Mouse (Mus musculus): ENCODE measurements around the gene Gm13271. TPM values are rescaled to one million over a fixed set of nuclear protein-coding genes. Genes with fewer than 3 reads are reported as not detected.
"Not testable (repeated sequence)": the region's sequence is repeated elsewhere in the genome, so short reads cannot be mapped to it uniquely, and the experiment has no call there.

Gm13271 gene
- not detected in 2 replicates for polyA plus RNA-seq (2016; fragmentation: Nextera tagmentation; extraction: Ambion mirVana)

- not testable (repeated sequence) for H3K36me3 ChIP-seq; H3K27ac ChIP-seq; H3K27me3 ChIP-seq; H3K9me3 ChIP-seq (replicated peaks); H3K9ac ChIP-seq; H3K4me3 ChIP-seq; H3K4me2 ChIP-seq (replicated peaks); ATAC-seq (ENCODE audit: low FRiP score); H3K4me1 ChIP-seq
- WGBS: 77% methylated on average over 15 of the region's 15 CpGs
Observed at GRCm38 (mm10) chr4:88754818-88755340, at the start of gene Gm13271. Gene Gm13271 (plus strand): TSS chr4:88754868.

GRCm38 (mm10) chr4:88705924-88706323 lies 48.7 kb upstream of the Gm13271 start:
- Histone ChIP-seq H3K4me1 (no peaks in the 10 kb centered on the region), H3K4me2 (replicated peaks) (no peak overlapping the region), H3K36me3 (no peaks in the 10 kb centered on the region), H3K9ac (no peak overlapping the region), H3K9me3 (replicated peaks) (no peaks in the 10 kb centered on the region), H3K4me3 (no peak overlapping the region), H3K27me3 (no peaks in the 10 kb centered on the region), H3K27ac (no peak overlapping the region)
- no peak for ATAC-seq (ENCODE audit: low FRiP score)
- WGBS: 51% methylated on average over 3 of the region's 3 CpGs

DNA sequence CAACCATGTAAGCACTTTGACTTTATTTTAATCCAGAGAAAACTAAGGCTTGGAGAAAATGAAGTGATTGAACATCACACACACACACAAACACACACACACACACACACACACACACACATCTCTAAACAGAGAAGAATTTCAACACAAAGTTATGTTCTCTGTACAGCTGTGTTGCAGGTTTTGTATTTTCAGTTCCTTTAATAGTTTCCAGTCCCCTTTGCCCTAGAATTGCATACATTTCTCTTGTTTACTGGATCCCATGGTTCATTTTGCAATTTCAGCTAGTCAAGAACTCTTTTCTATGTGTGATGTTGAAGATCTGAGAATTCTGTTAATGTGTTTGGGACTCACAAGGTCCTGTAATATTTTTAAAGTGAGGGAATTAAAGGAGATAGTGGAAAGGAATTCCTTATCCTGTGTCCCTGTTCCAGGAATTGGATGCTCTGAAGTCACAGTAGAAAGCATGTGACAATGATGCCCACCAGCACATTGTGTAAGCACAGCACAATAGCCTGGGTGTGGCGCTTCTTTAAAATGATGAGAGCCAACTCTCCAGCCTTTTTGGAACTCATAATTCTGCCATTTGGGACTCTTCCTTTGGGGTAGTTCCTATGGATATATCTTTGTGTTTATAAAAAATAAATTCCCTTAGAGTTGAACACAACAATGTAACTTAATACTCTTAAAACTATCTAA lies 47.4 kb upstream of the Gm13271 start:
- no peak overlapping the region for H3K9ac ChIP-seq
- no peak overlapping the region for H3K27ac ChIP-seq
- no peak overlapping the region for H3K4me3 ChIP-seq
- H3K4me2 ChIP-seq (replicated peaks): no peak overlapping the region
- no peaks in the 10 kb centered on the region; the same call in 1 of the 2 replicates for H3K9me3 ChIP-seq (replicated peaks)
- H3K36me3 ChIP-seq: no peaks in the 10 kb centered on the region
- WGBS: 91% methylated on average over 1 of the region's 1 CpGs
- no peak for ATAC-seq (ENCODE audit: low FRiP score)
- no peaks in the 10 kb centered on the region for H3K27me3 ChIP-seq
- no peaks in the 10 kb centered on the region for H3K4me1 ChIP-seq

GRCm38 (mm10) chr4:88714281-88714680 lies 40.4 kb upstream of the Gm13271 start:
- Histone ChIP-seq H3K4me2 (replicated peaks) (no peak overlapping the region), H3K27ac (no peak overlapping the region), H3K9ac (no peak overlapping the region), H3K4me1 (peaks cover 9% of the 10 kb centered on the region), H3K27me3 (no peaks in the 10 kb centered on the region), H3K9me3 (replicated peaks) (no peaks in the 10 kb centered on the region; the same call in 1 of the 2 replicates), H3K36me3 (peaks cover 24% of the 10 kb centered on the region), H3K4me3 (no peak overlapping the region)
- no peak for ATAC-seq (ENCODE audit: low FRiP score)
- WGBS: 88% methylated on average over 1 of the region's 1 CpGs

- H3K27ac ChIP-seq: no peak overlapping the region
- peaks cover 26% of the 10 kb centered on the region for H3K36me3 ChIP-seq
- no peaks in the 10 kb centered on the region; the same call in 1 of the 2 replicates for H3K9me3 ChIP-seq (replicated peaks)
- H3K9ac ChIP-seq: no peak overlapping the region
- no peaks in the 10 kb centered on the region for H3K27me3 ChIP-seq
- peaks cover 13% of the 10 kb centered on the region for H3K4me1 ChIP-seq
- ATAC-seq (ENCODE audit: low FRiP score): no peak
- no peak overlapping the region for H3K4me2 ChIP-seq (replicated peaks)
- no peak overlapping the region for H3K4me3 ChIP-seq
Observed at GRCm38 (mm10) chr4:88715059-88715458, 39.6 kb upstream of the Gm13271 start.

GRCm38 (mm10) chr4:88718715-88719114 lies 36.0 kb upstream of the Gm13271 start:
- 66% methylated on average over 1 of the region's 1 CpGs for WGBS
- Histone ChIP-seq H3K36me3 (peaks cover 28% of the 10 kb centered on the region), H3K4me3 (peak overlapping the region; percentile 15; the same call in 1 of the 2 replicates), H3K4me2 (replicated peaks) (peak overlapping the region; percentile 81), H3K27ac (no peak overlapping the region), H3K27me3 (no peaks in the 10 kb centered on the region), H3K4me1 (peaks cover 26% of the 10 kb centered on the region), H3K9ac (no peak overlapping the region), H3K9me3 (replicated peaks) (no peaks in the 10 kb centered on the region)
- no peak for ATAC-seq (ENCODE audit: low FRiP score)

DNA sequence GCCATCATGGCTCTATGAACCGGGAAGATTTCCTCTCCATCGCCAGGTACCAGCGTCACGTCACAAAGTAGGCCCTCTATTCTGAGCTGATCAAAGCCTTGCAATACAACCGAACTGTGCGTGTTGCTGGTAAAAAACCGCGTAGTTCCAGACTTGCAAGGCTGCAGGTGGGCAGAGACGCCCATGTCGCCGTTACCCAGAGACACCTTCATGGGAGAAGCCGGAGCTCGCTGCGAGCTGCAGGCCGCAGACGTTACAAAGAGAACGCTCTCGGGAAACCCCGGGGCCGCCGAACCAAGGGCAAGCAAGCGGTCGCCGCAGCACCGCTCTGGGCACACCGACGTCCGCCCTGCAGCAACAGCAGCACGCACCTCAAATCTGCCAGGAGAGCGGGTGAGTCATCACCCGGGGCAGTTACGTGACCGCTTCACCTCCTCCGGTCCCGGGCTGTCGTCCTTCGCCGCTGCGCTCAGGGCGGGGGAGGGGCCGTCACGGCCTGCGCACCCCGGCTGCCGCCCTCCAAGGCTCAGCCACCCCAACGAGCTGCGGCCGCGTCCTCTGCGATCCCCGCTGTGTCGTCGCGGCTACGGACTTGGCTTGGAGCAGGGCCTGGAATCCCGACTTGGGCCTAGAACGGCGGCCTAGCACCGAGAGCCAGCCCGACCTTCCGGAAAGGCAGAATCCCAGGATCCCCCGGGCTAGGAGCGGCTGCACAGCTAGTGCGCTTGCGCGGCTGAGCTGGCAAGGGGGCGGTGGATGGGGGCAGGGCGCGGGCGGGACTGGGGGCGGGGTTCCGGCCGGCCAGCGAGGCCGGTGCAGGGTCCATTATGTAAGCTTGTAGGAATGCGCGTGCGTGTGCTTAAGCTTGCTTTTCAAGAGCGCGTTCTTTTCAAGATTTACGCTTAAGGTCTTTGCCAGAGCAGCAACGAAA lies 32.6 kb upstream of the Gm13271 start, which contains the start of the genes Gm26566 and Klhl9:
Gene Gm26566, plus strand, starts transcription at position 15 of the 931 bp plus-strand sequence.
Gene Klhl9, minus strand, starts transcription at position 675 of the 931 bp plus-strand sequence.
- Histone ChIP-seq H3K9ac (peak within 1 kb of the TSS; percentile 99), H3K9me3 (replicated peaks) (no peaks in the 10 kb centered on the region), H3K27ac (peak within 1 kb of the TSS; percentile 99), H3K4me3 (peak within 1 kb of the TSS; percentile 92), H3K4me1 (peaks cover 26% of the 10 kb centered on the region), H3K36me3 (peaks cover 12% of the 10 kb centered on the region), H3K4me2 (replicated peaks) (peak within 1 kb of the TSS; percentile 81), H3K27me3 (no peaks in the 10 kb centered on the region)
- ATAC-seq (ENCODE audit: low FRiP score): peak; percentile 97
- under 1% methylated on average over 81 of the region's 82 CpGs for WGBS

- 64% methylated on average over 8 of the region's 8 CpGs for WGBS
- no peak overlapping the region for H3K4me2 ChIP-seq (replicated peaks)
- H3K4me3 ChIP-seq: no peak overlapping the region
- peaks cover 21% of the 10 kb centered on the region for H3K4me1 ChIP-seq
- 0 out of 2 replicates have a peak, but pooled peaks cover 2% of the 10 kb centered on the region for H3K27me3 ChIP-seq
- no peak overlapping the region for H3K9ac ChIP-seq
- ATAC-seq (ENCODE audit: low FRiP score): no peak
- H3K36me3 ChIP-seq: peaks cover 8% of the 10 kb centered on the region
- peak overlapping the region; percentile 40; the same call in 1 of the 2 replicates for H3K27ac ChIP-seq
- no peaks in the 10 kb centered on the region for H3K9me3 ChIP-seq (replicated peaks)
Observed at GRCm38 (mm10) chr4:88723497-88724090, 31.1 kb upstream of the Gm13271 start.

GRCm38 (mm10) chr4:88726727-88727126 lies 27.9 kb upstream of the Gm13271 start:
- no peaks in the 10 kb centered on the region for H3K4me1 ChIP-seq
- WGBS: 86% methylated on average over 6 of the region's 6 CpGs

GRCm38 (mm10) chr4:88727324-88727723 lies 27.3 kb upstream of the Gm13271 start:
- H3K27ac ChIP-seq: no peak overlapping the region
- no peaks in the 10 kb centered on the region for H3K4me1 ChIP-seq
- H3K27me3 ChIP-seq: 0 out of 2 replicates have a peak, but pooled peaks cover 3% of the 10 kb centered on the region
- H3K36me3 ChIP-seq: no peaks in the 10 kb centered on the region
- H3K4me2 ChIP-seq (replicated peaks): no peak overlapping the region
- H3K9me3 ChIP-seq (replicated peaks): no peaks in the 10 kb centered on the region
- no peak overlapping the region for H3K4me3 ChIP-seq
- ATAC-seq (ENCODE audit: low FRiP score): no peak
- H3K9ac ChIP-seq: no peak overlapping the region
- 6% methylated on average over 1 of the region's 1 CpGs for WGBS

More at GRCm38 (mm10) chr4:88726727-88727126, 27.9 kb upstream of the Gm13271 start:
- Histone ChIP-seq H3K4me2 (replicated peaks) (no peak overlapping the region), H3K27ac (no peak overlapping the region), H3K4me3 (no peak overlapping the region), H3K36me3 (no peaks in the 10 kb centered on the region), H3K9me3 (replicated peaks) (no peaks in the 10 kb centered on the region), H3K9ac (no peak overlapping the region), H3K27me3 (0 out of 2 replicates have a peak, but pooled peaks cover 3% of the 10 kb centered on the region)
- no peak for ATAC-seq (ENCODE audit: low FRiP score)

DNA sequence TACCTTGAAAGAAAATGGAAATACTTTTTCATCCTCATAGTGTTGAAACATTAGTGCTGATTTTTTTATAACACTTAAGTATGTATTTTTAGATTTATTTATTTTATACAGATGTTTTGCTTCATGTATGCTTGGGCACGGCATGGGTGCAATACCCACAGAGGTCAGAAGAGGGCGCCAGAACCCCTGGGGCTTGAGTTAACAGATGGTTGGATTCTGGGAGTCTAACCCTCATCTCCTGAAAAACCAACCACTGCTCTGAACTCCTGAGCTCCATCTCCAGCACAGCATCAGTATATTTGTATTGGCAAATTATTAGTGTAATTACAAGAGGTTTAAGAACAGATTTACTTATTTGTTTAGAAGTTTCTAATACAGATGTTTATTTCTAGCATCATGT lies 16.2 kb upstream of the Gm13271 start:
- Histone ChIP-seq H3K36me3 (no peaks in the 10 kb centered on the region), H3K27me3 (no peaks in the 10 kb centered on the region), H3K4me2 (replicated peaks) (no peak overlapping the region), H3K4me3 (no peak overlapping the region), H3K4me1 (no peaks in the 10 kb centered on the region), H3K9me3 (replicated peaks) (no peaks in the 10 kb centered on the region), H3K27ac (no peak overlapping the region), H3K9ac (no peak overlapping the region)
- 4% methylated on average over 2 of the region's 2 CpGs for WGBS
- no peak for ATAC-seq (ENCODE audit: low FRiP score)

- H3K27me3 ChIP-seq: no peaks in the 10 kb centered on the region
- H3K4me1 ChIP-seq: no peaks in the 10 kb centered on the region
- 93% methylated on average over 6 of the region's 6 CpGs for WGBS
- ATAC-seq (ENCODE audit: low FRiP score): no peak
- H3K4me2 ChIP-seq (replicated peaks): no peak overlapping the region
- H3K36me3 ChIP-seq: no peaks in the 10 kb centered on the region
- no peak overlapping the region for H3K27ac ChIP-seq
- no peaks in the 10 kb centered on the region for H3K9me3 ChIP-seq (replicated peaks)
- no peak overlapping the region for H3K4me3 ChIP-seq
- no peak overlapping the region for H3K9ac ChIP-seq
Observed at GRCm38 (mm10) chr4:88739036-88739435, 15.6 kb upstream of the Gm13271 start.

Measured in hindbrain, embryonic 12.5 days (tissue).